Mouse (Mus musculus): ENCODE data around the gene Mapkapk2. TPM values are rescaled to one million over a fixed set of nuclear protein-coding genes. Genes with fewer than 3 reads are reported as not detected.
"Not testable (repeated sequence)": the region's sequence is repeated elsewhere in the genome, so short reads cannot be mapped to it uniquely, and the experiment has no call there.

The Mapkapk2 gene
- total RNA-seq, 2 experiments from 2014 or later = 25.1 to 26.0 TPM

DNA sequence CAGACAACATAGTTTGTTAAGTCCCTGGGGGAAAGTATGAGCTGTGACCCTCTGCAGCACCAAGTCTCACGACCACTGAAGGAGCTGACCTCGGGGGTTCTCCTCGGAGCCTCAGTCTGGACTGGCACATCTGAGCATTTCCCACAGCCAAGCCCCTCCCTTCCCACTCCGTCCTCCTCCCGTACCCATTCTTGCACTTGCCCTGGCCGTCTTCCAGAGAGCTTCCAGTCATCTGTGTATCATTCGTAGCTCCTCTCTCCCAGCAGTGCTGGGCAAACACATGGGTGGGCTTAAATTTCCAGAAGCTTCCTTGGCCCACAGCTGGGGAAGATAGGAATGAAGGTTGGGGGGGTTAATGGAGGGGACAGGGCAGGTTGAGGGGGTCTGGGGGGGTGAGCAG is 67.4 kb downstream of the Mapkapk2 start:
- DNase-seq (ENCODE audit: low spot score in 2 of 2) = no peak
- intact Hi-C loops (cut with DNase I) = no loop called here

DNA sequence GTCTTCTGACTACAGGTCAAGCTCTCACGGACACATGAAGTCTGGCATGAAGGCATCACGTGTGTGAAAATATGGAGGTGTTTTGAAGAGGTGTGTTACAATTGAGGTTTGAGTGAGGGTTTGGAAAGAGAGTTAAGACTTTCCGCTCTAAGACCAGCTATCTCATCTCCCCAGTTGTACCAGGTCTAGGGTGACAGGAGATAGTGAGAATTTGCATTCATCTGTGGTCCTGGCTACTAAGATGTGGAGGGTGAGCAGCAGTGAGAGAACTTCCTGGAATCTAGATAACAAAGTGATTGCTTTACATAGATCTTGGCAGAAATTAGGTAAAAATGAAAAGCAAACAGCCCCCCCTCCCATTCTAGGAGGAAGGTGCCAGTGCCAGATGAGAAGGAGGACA is 68.4 kb downstream of the Mapkapk2 start:
- DNase-seq (ENCODE audit: low spot score in 2 of 2) = no peak
- intact Hi-C loops (cut with DNase I) = no loop called here

DNA sequence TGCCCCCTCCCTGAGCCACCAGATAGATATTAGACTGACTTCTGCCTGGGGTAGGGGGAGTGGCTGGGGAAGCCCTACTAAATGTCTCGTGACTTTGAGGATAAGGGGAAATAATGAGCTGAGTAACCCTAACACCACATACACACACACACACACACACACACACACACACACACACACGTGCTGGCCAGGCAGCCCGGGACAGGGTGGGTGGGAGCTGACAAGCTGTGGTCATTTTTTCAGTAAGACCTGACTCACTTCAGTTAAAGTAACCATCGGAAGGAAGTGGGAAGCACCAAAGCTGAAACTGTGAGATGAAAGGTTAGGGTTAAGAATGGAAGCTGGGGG is 71.8 kb downstream of the Mapkapk2 start:
- intact Hi-C loops (cut with DNase I) = no loop called here

DNA sequence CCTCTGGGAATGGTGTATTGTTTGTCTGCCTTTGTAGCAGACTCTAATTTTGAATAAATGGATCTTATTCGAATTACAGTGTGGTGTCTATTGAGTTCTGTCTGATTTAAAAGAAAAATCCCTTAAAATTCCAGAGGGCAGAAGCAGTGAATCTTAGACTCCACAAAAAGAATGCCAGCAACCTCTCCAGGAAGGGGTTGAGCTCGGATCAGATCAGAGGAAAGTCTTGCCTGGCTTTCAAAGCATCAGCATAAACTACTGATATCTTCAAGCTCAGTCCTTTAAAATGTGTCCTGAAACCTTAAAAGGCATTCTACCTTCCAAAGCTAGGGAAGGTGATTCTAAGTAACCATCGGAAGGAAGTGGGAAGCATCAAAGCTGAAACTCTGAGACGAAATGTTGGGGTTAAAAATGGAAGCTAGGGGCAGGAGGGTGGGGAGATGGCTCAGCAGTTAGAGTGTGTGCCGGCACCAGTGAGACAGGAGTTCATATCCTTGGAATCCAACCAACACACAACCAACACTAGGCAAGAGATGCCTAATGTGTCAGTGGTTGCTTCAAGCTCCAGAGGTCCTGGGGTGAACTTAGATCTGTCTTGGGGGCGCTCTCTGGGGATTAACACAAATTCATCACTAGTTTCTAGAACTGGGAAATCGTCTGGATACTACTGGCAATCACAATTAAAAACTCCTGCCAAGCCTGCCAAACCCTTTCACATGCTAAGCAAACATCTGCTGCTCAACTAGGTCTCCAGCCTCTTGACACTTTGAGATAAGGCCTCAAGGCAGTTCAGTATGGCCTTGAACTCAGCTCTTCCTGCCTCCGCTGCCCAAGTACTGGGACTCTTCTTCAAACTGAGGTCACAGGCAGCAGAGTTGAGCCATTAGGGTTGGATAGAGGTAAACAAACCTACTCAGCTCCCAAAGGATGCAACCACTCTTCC is 72.5 kb downstream of the Mapkapk2 start:
- intact Hi-C loops (cut with DNase I) = no loop called here

More for the DNA sequence above, 71.8 kb downstream of the Mapkapk2 start:
- no peak for DNase-seq (ENCODE audit: low spot score in 2 of 2)

DNA sequence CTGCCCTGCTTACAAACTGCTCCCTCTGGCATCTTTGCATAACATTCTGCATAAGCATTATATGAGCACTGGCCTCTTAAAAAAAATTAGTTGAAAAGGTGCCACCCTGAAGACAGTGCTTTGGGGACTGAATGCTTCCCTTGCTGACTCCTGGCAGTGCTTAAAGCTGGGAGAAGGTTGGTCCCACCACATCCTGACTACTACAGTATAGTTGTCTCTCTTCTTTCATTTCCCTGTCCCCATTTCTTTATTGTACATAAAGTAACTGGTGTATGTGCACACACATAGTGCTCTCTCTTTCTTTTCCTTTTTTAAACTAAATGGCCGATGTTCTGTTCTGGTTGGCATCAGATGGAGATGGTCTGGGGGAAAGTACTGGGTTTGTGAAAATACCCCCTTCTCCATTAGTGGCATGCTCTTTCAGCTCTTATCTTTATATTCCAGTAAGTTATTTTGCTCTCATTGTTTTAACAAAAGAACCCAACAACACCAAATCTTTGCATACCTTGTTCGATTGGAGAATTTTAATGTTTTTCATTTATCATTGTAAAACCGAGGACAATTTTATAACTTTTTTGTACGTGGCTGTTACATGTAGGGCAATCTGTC is 74.3 kb downstream of the Mapkapk2 start:
- intact Hi-C loops (cut with DNase I); DNase-seq (ENCODE audit: low spot score in 2 of 2): not testable (repeated sequence)

More for the DNA sequence above, 72.5 kb downstream of the Mapkapk2 start:
- no peak for DNase-seq (ENCODE audit: low spot score in 2 of 2)

DNA sequence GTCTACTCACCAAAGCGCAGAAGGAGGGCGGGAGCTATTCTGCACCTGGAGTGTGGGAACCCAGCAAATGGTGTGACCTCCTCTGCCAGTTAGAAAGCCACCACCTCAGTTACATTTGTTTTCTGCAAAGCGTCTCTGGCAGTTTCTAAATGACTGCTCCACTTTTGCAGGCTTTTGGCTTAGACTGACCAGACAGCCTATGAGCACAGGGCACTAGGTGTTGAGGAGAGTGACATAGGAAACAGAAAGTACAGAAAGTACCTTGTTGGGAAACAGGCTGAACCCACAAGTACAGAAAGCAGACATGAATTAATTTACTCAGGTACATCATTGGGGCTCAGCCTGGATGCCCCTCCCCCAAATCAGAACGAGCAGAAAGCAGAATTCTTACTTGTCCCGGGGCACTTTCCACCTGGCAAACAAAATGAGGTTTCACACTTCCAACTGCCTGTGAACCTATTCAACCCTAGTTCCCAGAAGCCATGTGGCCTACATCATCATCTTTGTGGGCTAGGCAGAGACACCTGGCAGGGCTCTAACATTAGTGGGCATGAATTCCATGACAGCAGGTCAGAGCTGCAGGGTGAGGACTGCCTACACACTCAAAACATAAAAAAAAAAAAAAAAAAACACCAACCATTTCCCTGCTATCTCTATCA is 74.9 kb downstream of the Mapkapk2 start:
- no peak for DNase-seq (ENCODE audit: low spot score in 2 of 2)
- intact Hi-C loops (cut with DNase I) = no loop called here

DNA sequence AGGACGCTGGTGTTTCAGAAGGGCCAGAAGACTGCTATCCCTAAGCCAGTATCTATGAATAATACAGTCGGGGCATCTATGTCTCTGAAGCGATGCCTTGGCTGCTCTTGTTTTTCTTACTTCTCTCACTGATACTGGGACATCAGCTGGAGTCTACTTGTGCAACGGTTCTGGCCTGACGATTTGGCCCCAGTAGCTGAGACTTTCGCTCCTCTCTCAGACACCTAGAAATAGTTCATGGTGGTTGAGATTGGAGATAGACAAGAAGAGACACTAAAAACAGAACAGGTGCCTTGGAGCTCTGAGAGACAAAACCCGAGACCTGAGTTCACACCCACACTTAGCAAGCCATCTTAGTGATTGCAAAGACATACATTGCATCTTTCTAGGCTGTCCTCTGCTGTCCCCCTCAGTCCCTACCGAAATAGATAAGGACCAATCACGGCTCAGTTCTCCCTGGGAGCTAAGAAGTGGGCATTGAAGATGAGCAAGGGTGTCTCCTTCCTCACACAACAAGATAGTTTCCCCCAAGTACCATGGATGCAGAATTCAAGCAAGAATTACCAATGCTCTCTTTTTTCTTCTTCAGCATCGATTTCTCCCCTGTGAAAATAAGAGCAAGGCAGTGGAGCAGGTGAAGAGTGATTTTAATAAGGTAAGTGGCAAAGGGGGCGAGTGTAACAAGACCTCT is 75.6 kb downstream of the Mapkapk2 start:
- intact Hi-C loops (cut with DNase I) = no loop called here
- no peak for DNase-seq (ENCODE audit: low spot score in 2 of 2)

DNA sequence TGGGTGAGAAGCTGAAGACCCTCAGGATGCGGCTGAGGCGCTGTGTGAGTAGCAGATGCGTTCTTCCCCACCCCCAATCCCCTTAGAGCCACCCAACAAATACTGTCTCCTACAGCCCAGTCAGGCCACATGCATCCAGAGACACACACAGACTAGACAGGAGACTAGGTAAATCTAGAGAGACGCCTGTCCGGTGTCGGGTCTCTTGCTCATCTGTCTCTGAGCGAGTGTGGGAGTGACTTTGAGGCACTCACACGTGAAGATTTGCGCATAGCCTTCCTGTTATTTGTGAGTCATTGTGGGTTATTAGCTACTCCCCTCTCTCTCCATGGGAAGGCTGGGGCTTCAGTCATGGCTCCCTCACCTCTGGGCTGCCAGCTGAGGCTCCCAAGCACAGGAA is 76.2 kb downstream of the Mapkapk2 start:
- DNase-seq (ENCODE audit: low spot score in 2 of 2) = no peak
- intact Hi-C loops (cut with DNase I) = no loop called here

DNA sequence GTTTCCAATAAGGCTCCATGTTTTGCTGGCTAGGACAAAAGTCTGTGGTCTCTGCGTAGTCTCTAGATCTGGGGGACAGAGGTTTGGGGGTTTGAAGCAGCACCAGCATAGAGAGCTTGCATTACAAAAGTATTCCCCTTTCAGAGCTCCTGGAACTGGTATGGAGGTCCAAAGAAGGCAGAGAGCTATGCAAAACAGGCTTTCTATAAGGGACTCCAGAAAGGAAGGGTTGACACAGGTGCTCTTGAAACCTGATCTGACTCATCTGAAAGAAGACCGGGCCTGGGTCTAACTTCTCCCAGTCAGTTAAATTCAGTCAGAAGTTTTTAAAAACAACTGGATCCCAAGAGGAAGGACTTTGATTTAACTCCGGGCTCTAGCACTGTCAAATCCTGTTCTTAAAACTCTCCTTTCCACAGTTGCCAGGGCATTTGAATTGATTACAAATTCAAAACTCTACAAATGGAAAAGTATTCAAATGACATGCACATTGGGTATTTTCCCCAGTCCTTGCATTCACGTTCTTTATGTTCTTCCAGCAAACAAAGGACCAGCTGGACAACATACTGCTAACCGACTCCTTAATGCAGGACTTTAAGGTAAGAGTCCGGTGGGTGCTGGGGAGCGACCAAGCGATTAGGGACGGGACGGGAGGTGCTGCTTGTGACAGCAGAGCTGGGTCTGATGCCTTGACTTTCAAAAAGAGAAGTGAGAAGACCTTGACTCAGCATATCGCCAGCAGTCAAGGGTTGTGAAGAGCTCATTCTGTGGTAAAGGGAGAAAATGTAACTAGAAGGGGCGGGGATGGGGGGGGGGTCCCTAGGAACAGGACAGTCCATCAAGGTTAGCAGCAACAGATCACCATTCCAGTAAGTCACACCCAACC is 77.0 kb downstream of the Mapkapk2 start:
- DNase-seq (ENCODE audit: low spot score in 2 of 2) = no peak
- intact Hi-C loops (cut with DNase I) = no loop called here

DNA sequence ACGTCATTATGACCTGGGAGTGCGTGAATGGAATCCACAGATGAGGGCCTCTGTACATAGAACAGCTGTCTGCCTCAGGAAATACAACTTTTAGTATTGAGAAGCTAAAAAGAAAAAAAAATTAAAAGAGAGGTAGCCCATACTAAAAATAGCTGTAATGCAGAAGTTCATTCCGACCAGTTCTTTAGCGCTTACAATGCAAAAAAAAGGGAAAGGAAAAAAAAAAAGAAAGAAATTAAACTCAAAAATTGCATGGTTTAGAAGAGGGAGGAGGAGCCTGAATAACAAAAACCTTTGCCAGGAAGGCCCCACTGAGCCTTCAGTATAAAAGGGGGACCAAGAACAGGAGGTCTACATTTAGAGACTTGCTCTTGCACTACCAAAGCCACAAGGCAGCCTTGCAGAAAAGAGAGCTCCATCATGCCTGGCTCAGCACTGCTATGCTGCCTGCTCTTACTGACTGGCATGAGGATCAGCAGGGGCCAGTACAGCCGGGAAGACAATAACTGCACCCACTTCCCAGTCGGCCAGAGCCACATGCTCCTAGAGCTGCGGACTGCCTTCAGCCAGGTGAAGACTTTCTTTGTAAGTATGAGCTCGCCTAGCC is 78.0 kb downstream of the Mapkapk2 start, which contains the start of gene Il10:
Gene Il10 (plus strand): TSS at position 354 of the 607 bp plus-strand sequence.
- intact Hi-C loops (cut with DNase I) = no loop called here
- no peak for DNase-seq (ENCODE audit: low spot score in 2 of 2)

DNA sequence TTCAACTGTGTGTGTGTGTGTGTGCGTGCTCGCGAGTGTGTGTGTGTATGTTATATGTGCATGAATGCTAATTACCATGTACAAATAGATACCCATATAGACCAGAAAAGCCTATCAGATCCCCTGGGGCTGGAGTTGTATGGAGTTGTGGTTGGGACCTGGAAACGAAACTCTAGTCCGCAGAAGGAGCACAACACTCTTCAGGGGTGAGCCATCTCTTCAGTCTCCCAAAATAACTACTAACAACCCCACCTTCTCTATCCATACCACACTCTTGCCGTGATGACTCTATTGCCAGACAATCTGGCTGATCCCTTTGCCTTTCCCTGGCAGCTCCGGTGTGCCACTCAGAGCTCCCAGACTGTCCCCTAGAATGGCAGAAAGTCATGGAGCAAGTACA is 81.7 kb downstream of the Mapkapk2 start:
- no peak for DNase-seq (ENCODE audit: low spot score in 2 of 2)
- intact Hi-C loops (cut with DNase I) = no loop called here

DNA sequence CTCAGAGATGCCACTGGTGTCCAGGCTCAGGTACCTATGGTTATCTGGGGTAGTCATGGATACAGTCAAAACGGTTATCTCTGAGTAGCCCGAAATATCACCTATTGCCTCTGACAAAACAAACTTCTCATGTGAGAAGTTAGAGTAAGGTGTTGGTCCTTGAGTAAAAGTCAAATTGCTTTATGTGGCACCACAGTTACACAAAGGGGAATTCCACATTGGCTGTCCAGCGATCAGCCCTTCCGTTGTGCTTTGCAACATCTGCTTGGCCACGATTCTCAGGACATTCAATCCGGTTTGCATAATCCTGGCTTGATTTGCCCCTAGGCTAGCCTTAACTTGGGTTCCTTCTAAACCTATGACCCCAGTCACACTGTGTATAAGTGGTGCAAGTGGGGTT is 82.3 kb downstream of the Mapkapk2 start:
- DNase-seq (ENCODE audit: low spot score in 2 of 2) = no peak
- intact Hi-C loops (cut with DNase I) = no loop called here

DNA sequence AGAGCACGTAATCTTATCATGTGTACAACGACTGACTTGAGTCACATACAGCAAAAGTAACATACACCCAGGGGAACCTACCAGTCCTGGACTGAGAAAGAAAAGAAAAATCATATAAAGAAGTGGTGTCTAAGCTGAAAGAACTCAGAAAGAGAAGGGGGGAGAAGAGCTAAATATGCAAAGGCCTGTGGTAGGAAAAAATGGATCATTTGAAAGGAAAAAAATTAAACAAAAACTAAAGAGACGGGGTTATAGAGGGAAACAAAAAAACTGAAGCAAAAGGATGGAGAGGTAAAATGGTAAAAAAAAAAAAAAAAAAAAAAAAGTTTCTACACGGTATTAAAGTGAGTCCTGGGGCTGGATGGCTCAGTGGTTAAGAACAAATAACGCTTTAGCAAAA is 83.7 kb downstream of the Mapkapk2 start:
- intact Hi-C loops (cut with DNase I) = no loop called here

DNA sequence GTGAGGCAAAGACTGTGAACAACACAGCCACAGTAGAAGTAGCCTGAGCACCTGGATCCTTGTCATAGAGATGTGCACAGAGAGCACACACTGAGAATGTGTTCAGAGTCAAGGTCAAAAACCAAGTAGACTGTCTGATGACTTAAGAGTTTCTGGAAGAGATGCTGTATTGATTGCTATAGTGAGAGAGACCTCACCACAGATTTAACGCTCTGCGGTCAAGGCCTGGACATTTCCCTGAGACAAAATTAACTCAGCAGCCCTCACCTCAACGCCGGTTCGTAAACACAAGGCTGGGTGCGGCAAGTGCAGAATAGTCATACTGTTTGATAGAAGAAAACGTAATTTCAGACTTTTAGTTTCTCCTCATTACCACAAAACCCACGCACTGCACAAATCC is 85.1 kb downstream of the Mapkapk2 start:
- intact Hi-C loops (cut with DNase I) = no loop called here
- no peak for DNase-seq (ENCODE audit: low spot score in 2 of 2)

More for the DNA sequence above, 83.7 kb downstream of the Mapkapk2 start:
- DNase-seq (ENCODE audit: low spot score in 2 of 2) = no peak

DNA sequence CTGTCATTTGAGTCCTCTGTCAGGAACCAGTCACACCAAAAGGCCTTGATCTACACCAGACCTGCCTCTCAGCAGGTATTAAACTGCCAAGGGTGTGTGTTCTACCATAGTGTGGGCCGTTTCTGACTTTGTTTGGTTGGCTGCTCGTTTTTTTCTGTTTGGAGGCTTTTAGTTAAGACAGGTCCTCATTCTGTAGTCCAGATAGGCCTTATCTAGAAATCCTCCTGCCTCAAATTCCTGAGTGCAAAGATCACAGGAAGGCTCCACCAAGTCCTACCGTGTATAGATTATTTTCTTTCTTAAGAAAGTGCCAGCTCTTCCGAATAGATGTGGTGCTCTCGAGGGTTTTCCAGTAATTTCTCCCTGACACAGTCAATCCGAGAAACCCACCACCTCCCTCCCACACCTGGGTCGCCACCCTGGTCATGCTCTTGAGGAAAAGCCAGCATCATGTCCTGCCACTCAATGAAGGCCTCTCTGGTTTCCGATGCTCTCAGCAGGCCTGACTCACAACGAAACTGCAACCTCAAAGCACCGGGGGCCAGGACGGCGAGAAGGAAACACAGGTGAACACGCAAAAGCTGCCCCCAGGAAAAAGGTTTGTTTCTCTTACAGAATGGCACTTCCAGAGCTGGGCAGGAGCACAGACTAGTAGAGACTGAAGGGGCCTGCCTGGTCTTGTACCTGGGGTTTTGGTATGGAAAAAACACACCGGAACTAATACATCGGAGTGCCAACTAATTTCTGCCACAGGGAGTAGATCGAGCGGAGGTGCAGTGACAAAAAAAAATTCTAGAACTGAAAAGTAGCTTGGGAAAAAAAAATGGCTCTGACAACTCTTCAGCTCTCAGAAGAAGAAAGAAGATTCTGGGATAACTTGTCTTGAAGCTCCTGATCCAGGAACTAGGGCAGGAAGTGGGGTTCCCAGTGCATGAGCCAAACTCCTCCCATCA is 87.1 kb downstream of the Mapkapk2 start:
- DNase-seq (ENCODE audit: low spot score in 2 of 2) = no peak

DNA sequence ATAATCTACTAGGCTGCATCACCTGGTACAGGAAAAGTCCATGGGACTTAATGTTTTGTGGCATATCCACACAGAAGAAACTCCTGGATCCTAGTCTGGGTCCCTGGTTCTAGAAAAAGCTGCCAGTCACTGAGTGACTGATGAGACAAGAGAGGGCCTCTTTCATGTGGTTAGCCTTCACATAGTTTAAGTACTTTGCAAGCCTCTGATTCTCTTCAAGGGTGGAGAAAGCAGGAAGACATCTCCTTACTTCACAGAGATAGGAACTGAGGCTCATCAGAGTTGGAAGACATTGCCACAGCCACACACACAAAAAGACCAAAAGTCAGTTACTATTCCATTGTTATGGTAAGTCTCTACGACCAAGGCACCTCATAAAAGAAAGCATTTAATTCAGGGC is 91.6 kb downstream of the Mapkapk2 start:
- intact Hi-C loops (cut with DNase I) = no loop called here
- DNase-seq (ENCODE audit: low spot score in 2 of 2) = no peak

More for the DNA sequence above, 87.1 kb downstream of the Mapkapk2 start:
- intact Hi-C loops (cut with DNase I) = no loop called here

All from left cerebral cortex, postnatal 14 days (tissue).